23 mouse cellular contexts compared by ENCODE assay signal in genomic region chr6:92862599-92862998, GRCm38 (mm10). TPM values are rescaled to one million over a fixed set of nuclear protein-coding genes. Genes with fewer than 3 reads are reported as not detected.
DNase-seq lines count a peak whose midpoint lies in the region; ATAC-seq lines count a peak whose summit lies in the region.
"Had no signal": no experiment of that assay in that cellular context is flagged by ENCODE, and none has a peak within 500 bp of the region (broad histone marks: within the 10 kb centered on the region; RNA-seq: fewer than 3 reads in every experiment).

No protein-coding gene starts in this region.

- H3K4me1 ChIP-seq in heart, embryonic 11.5 days (ENCODE audit: control insufficient read depth, insufficient read depth, low read length) = peaks cover 17% of the 10 kb centered on the region
- peaks cover 12 to 28% of the 10 kb centered on the region in 2 experiments; a peak in 3 of 4 replicates for H3K4me1 ChIP-seq in heart, embryonic 14.5 days (ENCODE audit: control insufficient read depth in 2 of 2, insufficient read depth in 2 of 2, low read length in 2 of 2)
- H3K4me1 ChIP-seq: embryonic facial prominence, embryonic 13.5 days; forebrain, embryonic 13.5 days; hindbrain, embryonic 12.5 days had no signal

- no peaks in the 10 kb centered on the region for H3K27me3 ChIP-seq in heart, embryonic 11.5 days (ENCODE audit: control insufficient read depth, insufficient read depth, low read length)
- H3K27me3 ChIP-seq in heart, embryonic 14.5 days (ENCODE audit: control insufficient read depth, insufficient read depth, low read length) = no peaks in the 10 kb centered on the region
- H3K27me3 ChIP-seq: CH12.LX; embryonic facial prominence, embryonic 13.5 days; forebrain, embryonic 13.5 days; hindbrain, embryonic 12.5 days; Patski had no signal

- H3K36me3 ChIP-seq in heart, embryonic 11.5 days (ENCODE audit: control insufficient read depth, insufficient read depth, low read length) = no peaks in the 10 kb centered on the region
- peaks cover 50% of the 10 kb centered on the region for H3K36me3 ChIP-seq in heart, embryonic 14.5 days (ENCODE audit: control insufficient read depth, insufficient read depth, low read length)
- H3K36me3 ChIP-seq: hindbrain, embryonic 12.5 days had no signal

- peak overlapping the region; percentile 46; the same call in 1 of the 2 replicates for H3K27ac ChIP-seq in heart, embryonic 11.5 days (ENCODE audit: low read depth, low read length)
- H3K27ac ChIP-seq in heart, embryonic 14.5 days (replicated peaks in 1 of 2; ENCODE audit: control insufficient read depth in 1 of 2, insufficient read depth in 1 of 2, low read depth in 2 of 2, low read length in 2 of 2) = peak overlapping the region; percentile 64 to 67; a peak in 3 of 4 replicates
- H3K27ac ChIP-seq: embryonic facial prominence, embryonic 13.5 days; forebrain, embryonic 13.5 days; hindbrain, embryonic 12.5 days had no signal

- no peak overlapping the region for H3K9ac ChIP-seq in heart, embryonic 11.5 days (ENCODE audit: low read depth, low read length)
- H3K9ac ChIP-seq in heart, embryonic 14.5 days (ENCODE audit: low read length) = peak overlapping the region; percentile 34; the same call in 1 of the 2 replicates
- H3K9ac ChIP-seq: embryonic facial prominence, embryonic 13.5 days; forebrain, embryonic 13.5 days; forebrain, postnatal 0 days; hindbrain, embryonic 12.5 days had no signal

- no peak overlapping the region for H3K4me2 ChIP-seq in heart, embryonic 11.5 days
- no peak overlapping the region for H3K4me2 ChIP-seq in heart, embryonic 14.5 days (ENCODE audit: low read length)
- H3K4me2 ChIP-seq: embryonic facial prominence, embryonic 13.5 days; forebrain, embryonic 13.5 days; hindbrain, embryonic 12.5 days had no signal

- no peak overlapping the region for H3K4me3 ChIP-seq in heart, embryonic 11.5 days (ENCODE audit: low read depth, low read length)
- H3K4me3 ChIP-seq in heart, embryonic 14.5 days (ENCODE audit: control insufficient read depth in 1 of 2, insufficient read depth in 1 of 2, low read depth in 1 of 2, low read length in 2 of 2) = no peak overlapping the region
- H3K4me3 ChIP-seq: embryonic facial prominence, embryonic 13.5 days; forebrain, embryonic 13.5 days; hindbrain, embryonic 12.5 days had no signal

- whole genome bisulfite sequencing in heart, embryonic 11.5 days (ENCODE audit: insufficient replicate concordance) = 47% methylated on average over 9 of the region's 9 CpGs
- 33% methylated on average over 9 of the region's 9 CpGs for WGBS in heart, embryonic 14.5 days

- no peaks in the 10 kb centered on the region for H3K9me3 ChIP-seq in heart, embryonic 11.5 days (replicated peaks; ENCODE audit: control insufficient read depth, low read length)
- no peaks in the 10 kb centered on the region for H3K9me3 ChIP-seq in heart, embryonic 14.5 days (ENCODE audit: control insufficient read depth, low read length)
- H3K9me3 ChIP-seq: embryonic facial prominence, embryonic 13.5 days; forebrain, embryonic 13.5 days; hindbrain, embryonic 12.5 days had no signal

- DNase-seq in heart, adult 11 months = peak; percentile 95
- DNase-seq in heart, postnatal 14 days = no peak
- DNase-seq in heart, postnatal 25 days (ENCODE audit: low spot score) = no peak
- peak; percentile 42 for DNase-seq in heart, postnatal 4 days
- DNase-seq in layer of hippocampus, postnatal 25 days (ENCODE audit: extremely low spot score in 1 of 2, low spot score in 1 of 2) = no peak
- DNase-seq: adrenal gland, postnatal 14 days; cerebellum, adult 11-12 months; cerebellum, adult 9-10 months; cerebellum, postnatal 25 days; forebrain, postnatal 0 days; gastrocnemius, postnatal 36 days; kidney, adult 11 months had no signal

- intact Hi-C loops in heart, postnatal 14 days (cut with DNase I) = no loop called here
- intact Hi-C loops in heart, postnatal 25 days (cut with DNase I) = no loop called here

- no peak for ATAC-seq in heart, embryonic 11.5 days (replicated peaks; ENCODE audit: insufficient number of reproducible peaks, low FRiP score, low TSS enrichment)
- peak; percentile 68; the same call in 1 of the 2 replicates for ATAC-seq in heart, embryonic 14.5 days (ENCODE audit: insufficient number of reproducible peaks, insufficient read depth, low FRiP score, low read depth)
- ATAC-seq: activated CD4-positive, CD25-positive, alpha-beta regulatory T cell, adult 4 months; forebrain, embryonic 13.5 days; forebrain, postnatal 0 days; hindbrain, embryonic 16.5 days; Patski had no signal

RNA-seq across cellular contexts. Expression of gene Gm15737, which starts 6.6 kb away (rescaled TPM):
- under 1 TPM; 0.36 to 0.37 TPM for total RNA-seq in heart, postnatal 14 days (2021)
- 0.11 and 0.33 TPM in 2 replicates for polyA plus RNA-seq in heart, embryonic 11.5 days (2014; fragmentation: Nextera tagmentation; extraction: Ambion mirVana)
- under 1 TPM; 0.29 to 0.39 TPM for total RNA-seq in heart, postnatal 25 days (2021)
- 0.39 and 0.61 TPM in 2 replicates for polyA plus RNA-seq in heart, embryonic 14.5 days (2014; fragmentation: Nextera tagmentation; extraction: Ambion mirVana)
- total RNA-seq in heart, postnatal 4 days (2021) = under 1 TPM; 0.09 to 0.14 TPM
- not detected for total RNA-seq in layer of hippocampus, postnatal 25 days (2021)
- total RNA-seq: adrenal gland, adult 18-20 months; adrenal gland, postnatal 14 days; CH12.LX; forebrain, postnatal 0 days had no signal
- polyA plus RNA-seq: activated CD4-positive, CD25-positive, alpha-beta regulatory T cell, adult 4 months; cortical plate, adult 2 months; embryonic facial prominence, embryonic 13.5 days; forebrain, embryonic 13.5 days; forebrain, postnatal 0 days; hindbrain, embryonic 12.5 days; hindbrain, embryonic 16.5 days had no signal

RNA-seq across cellular contexts. Expression of gene A730049H05Rik, which starts 46.3 kb away (rescaled TPM):
- under 1 TPM; 0.12 to 0.22 TPM for total RNA-seq in heart, postnatal 14 days (2021)
- polyA plus RNA-seq in heart, embryonic 11.5 days (2014; fragmentation: Nextera tagmentation; extraction: Ambion mirVana) = 2.5 and 3.1 TPM in 2 replicates
- total RNA-seq in heart, postnatal 25 days (2021) = under 1 TPM in 1 of 2 experiments, not detected in 1; 0.10 TPM
- 2.7 and 3.6 TPM in 2 replicates for polyA plus RNA-seq in heart, embryonic 14.5 days (2014; fragmentation: Nextera tagmentation; extraction: Ambion mirVana)
- under 1 TPM; 0.33 to 0.43 TPM for total RNA-seq in heart, postnatal 4 days (2021)
- under 1 TPM in 1 of 2 experiments, not detected in 1; 0.12 TPM for total RNA-seq in layer of hippocampus, postnatal 25 days (2021)
- total RNA-seq: CH12.LX had no signal
- polyA plus RNA-seq: activated CD4-positive, CD25-positive, alpha-beta regulatory T cell, adult 4 months had no signal

Comparison
In these comparisons a context has a peak if more than half of its experiments do, and no peak if none do; other contexts are left out.
1. DNase-seq: peak in heart, adult 11 months (single experiment) and heart, postnatal 4 days (single experiment); none in heart, postnatal 14 days (0 of 2), heart, postnatal 25 days (single experiment) and layer of hippocampus, postnatal 25 days (0 of 2).